Mouse (Mus musculus) left cerebral cortex, adult 2 months (tissue): ENCODE measurements around the gene Pkd1l1. TPM values are rescaled to one million over a fixed set of nuclear protein-coding genes. Genes with fewer than 3 reads are reported as not detected.

ENCODE experiments used
- DNase-seq, 2 experiments: peaks; one replicate each; pipeline ENCODE4 v3.0.0; 2021 to 2022; ENCODE audit warnings: low spot score in 2 of 2, mixed read lengths in 1 of 2; ENCODE audit errors: extremely low spot score in 1 of 2
- H3K27ac ChIP-seq: fragments of 200-600 bp; 2 replicates; pipeline ENCODE4 v1.8.1; 2022
- H3K4me3 ChIP-seq: fragments of 200-600 bp; 2 replicates; pipeline ENCODE4 v1.8.1; 2022
- CTCF ChIP-seq: fragments of 200-600 bp; IDR thresholded peaks from 2 replicates; pipeline ENCODE4 v1.8.1; 2022; ENCODE audit warnings: antibody characterized with exemption, mild to moderate bottlenecking, moderate library complexity
- intact Hi-C: fragments of 180-260 bp; cut with DNase I; formaldehyde crosslinking; loops from one replicate; pipeline ENCODE4 v1.15.1; 2025
- total RNA-seq, 2 experiments: library from RNA; stranded (reverse); gene quantifications; 2 replicates each; pipeline ENCODE4 v1.2.3; 2021

Pkd1l1 gene
- total RNA-seq, 2 experiments from 2014 or later: 0.07 TPM; not detected in 1

DNA sequence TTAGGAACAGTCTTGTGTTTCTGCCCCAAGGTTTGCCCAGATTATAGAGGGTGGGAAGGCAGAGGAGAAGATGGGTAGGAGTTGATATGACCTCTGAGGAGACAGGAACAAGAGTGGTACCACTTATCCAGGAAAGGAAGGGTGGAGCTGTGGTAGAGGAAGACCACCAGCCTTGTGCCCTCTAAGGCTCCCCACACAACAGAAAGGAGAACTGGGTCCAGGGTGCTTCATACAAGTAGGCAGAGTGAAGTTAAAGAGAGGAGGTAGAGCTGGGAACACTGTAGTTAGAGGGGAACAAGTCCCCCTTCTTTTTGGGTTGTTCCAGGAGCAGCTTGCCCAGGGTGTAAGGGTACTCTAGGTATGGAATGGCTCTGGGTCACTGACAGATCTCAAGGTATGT, 125.0 kb downstream of the Pkd1l1 start:
- no peak for DNase-seq
- Histone ChIP-seq H3K4me3 (no peak overlapping the region), H3K27ac (no peak overlapping the region)
- TF ChIP-seq CTCF: no peak
- intact Hi-C loops: no loop called here

GRCm38 (mm10) chr11:8847627-8848026, 125.4 kb downstream of the Pkd1l1 start:
- Histone ChIP-seq H3K4me3 (no peak overlapping the region), H3K27ac (no peak overlapping the region)
- intact Hi-C loops: no loop called here
- no peak for DNase-seq
- TF ChIP-seq CTCF: no peak

- H3K4me3 ChIP-seq: no peak overlapping the region
- TF ChIP-seq CTCF: no peak
- no peak for DNase-seq
- H3K27ac ChIP-seq: no peak overlapping the region
- intact Hi-C loops: no loop called here
Observed at GRCm38 (mm10) chr11:8836176-8836575, 136.9 kb downstream of the Pkd1l1 start.

DNA sequence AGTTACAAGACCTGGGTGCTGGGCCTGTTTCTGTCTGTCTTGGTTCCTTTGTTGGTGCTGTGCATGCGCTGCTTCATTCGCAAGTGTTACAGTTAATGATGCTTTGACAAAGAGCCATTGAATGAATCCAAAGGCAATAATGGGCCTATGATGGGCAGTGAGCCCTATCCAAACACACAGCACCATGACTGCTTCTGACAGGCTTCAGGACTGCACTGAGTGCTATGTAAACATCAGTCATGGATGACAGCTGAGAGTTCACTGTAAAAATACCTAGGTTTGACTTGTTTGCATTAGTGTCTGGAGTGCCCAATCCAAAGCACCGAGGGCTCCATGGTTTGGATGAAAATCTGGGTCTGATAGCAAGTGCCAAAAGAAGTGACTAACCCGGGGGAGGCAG, 138.9 kb downstream of the Pkd1l1 start:
- no peak for DNase-seq
- no peak overlapping the region for H3K27ac ChIP-seq
- H3K4me3 ChIP-seq: no peak overlapping the region
- intact Hi-C loops: no loop called here
- no peak for TF ChIP-seq CTCF

- intact Hi-C loops: no loop called here
Observed at GRCm38 (mm10) chr11:8830551-8830950, 142.5 kb downstream of the Pkd1l1 start.

GRCm38 (mm10) chr11:8829561-8829960, 143.5 kb downstream of the Pkd1l1 start:
- H3K27ac ChIP-seq: no peak overlapping the region
- TF ChIP-seq CTCF: no peak
- no peak overlapping the region for H3K4me3 ChIP-seq
- intact Hi-C loops: no loop called here
- DNase-seq: no peak

More at GRCm38 (mm10) chr11:8830551-8830950, 142.5 kb downstream of the Pkd1l1 start:
- no peak for DNase-seq
- no peak for TF ChIP-seq CTCF
- Histone ChIP-seq H3K4me3 (no peak overlapping the region), H3K27ac (no peak overlapping the region)

DNA sequence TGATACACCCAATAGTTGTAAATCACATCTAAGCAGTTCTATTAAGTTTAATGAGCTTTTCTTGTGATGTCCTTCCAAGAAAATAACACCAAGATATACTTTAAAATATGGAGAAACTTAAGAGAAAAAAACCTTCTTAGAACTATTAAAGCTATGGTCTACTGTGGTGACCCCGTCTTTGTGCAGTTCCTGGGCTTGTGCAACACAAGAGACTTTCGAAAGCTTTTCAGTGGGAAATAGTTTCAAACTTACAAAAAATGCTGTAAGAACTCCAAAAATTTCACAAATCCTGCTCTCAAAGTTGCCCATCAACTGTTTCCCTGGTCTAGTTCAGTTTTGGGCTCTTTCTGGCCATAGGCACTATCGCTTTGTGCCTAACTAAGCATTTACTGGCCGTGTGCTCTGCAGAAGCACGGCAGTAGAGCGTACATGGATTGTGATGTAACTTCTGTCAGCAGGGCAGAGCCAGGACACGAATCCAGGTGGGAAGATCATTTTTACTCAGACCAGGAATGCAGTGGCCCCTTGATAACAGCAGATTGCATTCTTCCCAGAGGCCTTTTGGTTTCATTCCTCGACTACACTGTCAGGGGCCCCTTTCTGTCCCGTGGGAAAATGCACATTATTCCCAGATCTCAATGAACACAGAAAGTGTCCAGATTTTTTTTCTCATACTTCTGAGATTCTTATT, 144.1 kb downstream of the Pkd1l1 start:
- no peak for TF ChIP-seq CTCF
- no peak overlapping the region for H3K27ac ChIP-seq
- H3K4me3 ChIP-seq: no peak overlapping the region
- intact Hi-C loops: no loop called here
- DNase-seq: no peak

DNA sequence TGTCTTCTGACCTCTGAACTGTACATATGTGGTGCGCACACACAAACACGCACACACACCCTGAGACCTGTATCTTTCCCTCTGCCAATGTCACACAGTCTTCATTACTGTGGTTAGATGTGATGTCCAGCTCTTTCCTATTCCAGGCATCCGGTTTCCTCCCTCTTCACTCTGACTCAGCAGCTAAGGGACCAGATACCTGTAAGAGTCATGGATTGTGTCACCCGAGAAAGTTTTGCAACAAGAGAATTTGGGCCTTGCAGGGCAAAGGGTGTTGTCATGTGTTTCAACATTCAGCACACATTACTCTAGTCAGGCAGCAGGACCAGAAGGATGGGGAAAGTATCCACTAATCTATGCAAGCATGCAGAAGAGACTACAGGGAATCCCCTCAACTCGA, 146.5 kb downstream of the Pkd1l1 start:
- DNase-seq: no peak
- no peak for TF ChIP-seq CTCF

DNA sequence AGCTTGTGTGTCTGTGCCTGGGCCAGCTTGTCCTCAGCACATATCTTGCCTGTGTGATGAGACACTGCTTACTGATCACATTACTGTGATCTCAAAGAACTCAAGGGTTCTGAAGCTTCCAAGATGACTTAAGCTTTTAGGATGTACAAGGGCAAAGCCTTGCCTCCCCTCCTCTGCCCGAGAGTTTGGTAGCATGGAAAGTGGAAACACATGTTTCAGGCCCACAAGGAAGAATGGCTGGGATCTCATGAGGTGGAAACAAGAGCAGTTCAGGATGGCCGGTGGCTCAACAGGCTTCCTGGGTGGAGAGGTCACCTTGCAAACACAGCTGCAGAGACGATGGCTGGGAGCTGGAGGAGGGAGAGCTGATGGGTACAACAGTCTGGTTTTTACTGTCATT, 147.0 kb downstream of the Pkd1l1 start:
- intact Hi-C loops: no loop called here
- no peak for DNase-seq
- TF ChIP-seq CTCF: no peak
- H3K27ac ChIP-seq: no peak overlapping the region
- H3K4me3 ChIP-seq: no peak overlapping the region

More for the DNA sequence above, 146.5 kb downstream of the Pkd1l1 start:
- Histone ChIP-seq H3K4me3 (no peak overlapping the region), H3K27ac (no peak overlapping the region)
- intact Hi-C loops: no loop called here

- H3K4me3 ChIP-seq: no peak overlapping the region
- TF ChIP-seq CTCF: no peak
- intact Hi-C loops: no loop called here
Observed at GRCm38 (mm10) chr11:8825413-8825812, 147.7 kb downstream of the Pkd1l1 start.

DNA sequence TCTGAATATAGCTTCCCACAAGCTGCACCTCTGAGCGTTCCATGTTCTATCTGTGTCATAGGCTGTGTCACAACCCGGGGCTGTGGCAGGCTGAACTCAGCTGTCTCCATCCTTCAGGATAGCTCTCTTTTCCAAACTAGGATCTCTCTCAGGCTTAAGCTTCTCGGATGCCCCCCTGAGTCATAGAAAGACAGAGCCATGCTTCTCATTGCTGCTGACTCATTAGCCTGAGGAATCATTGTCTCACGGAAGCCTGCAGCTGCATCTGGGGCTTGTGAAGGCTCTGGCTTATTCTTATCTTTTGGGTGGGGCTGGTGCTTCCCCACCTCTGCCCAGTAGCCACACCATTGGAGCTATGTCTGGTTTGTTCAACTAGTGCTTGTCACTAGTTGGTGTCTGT, 151.7 kb downstream of the Pkd1l1 start:
- TF ChIP-seq CTCF: no peak
- intact Hi-C loops: no loop called here
- Histone ChIP-seq H3K27ac (no peak overlapping the region), H3K4me3 (no peak overlapping the region)
- no peak for DNase-seq

More at GRCm38 (mm10) chr11:8825413-8825812, 147.7 kb downstream of the Pkd1l1 start:
- no peak overlapping the region for H3K27ac ChIP-seq
- DNase-seq: no peak

- no peak for DNase-seq
- Histone ChIP-seq H3K27ac (no peak overlapping the region), H3K4me3 (no peak overlapping the region)
- TF ChIP-seq CTCF: no peak
- intact Hi-C loops: no loop called here
Observed at GRCm38 (mm10) chr11:8817376-8817775, 155.7 kb downstream of the Pkd1l1 start.

DNA sequence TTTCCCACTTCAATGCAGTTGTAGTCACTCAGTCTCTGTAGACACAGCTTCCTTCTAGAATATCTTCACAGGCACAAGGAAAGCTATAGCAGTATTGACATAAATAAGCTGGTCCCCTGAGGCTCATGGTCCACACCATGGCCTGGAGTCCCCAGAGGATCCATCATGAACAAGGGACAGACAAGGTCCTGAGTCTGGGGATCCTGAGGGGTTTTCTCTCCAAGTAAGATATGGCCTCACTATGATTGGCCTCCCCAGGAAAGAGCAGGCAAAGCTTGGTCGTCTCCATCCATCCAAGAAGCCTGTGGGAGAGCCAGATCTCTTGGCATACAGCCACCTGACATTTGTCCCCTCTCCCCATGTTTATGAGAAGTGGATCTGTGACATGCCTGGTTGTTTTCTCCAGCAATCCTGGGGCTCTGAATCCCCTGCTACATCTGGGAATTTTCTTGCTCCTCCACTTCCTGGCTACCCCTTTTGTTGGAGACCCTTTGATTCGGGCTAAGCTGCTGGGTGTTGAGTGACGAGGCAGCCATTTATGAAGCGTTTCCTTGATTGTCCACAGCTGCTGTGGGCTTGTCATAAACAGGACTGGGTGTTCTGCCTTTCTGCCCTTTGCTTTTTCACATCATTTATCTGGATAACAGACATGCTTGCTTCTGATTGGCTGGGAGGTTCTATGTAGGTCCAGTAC, 158.8 kb downstream of the Pkd1l1 start:
- Histone ChIP-seq H3K27ac (no peak overlapping the region), H3K4me3 (no peak overlapping the region)
- intact Hi-C loops: no loop called here
- no peak for DNase-seq
- TF ChIP-seq CTCF: no peak
